Mouse (Mus musculus): ENCODE measurements around the gene Slc45a2. TPM values are rescaled to one million over a fixed set of nuclear protein-coding genes. Genes with fewer than 3 reads are reported as not detected.

Slc45a2 gene
- 0.06 and 0.37 TPM in 2 replicates for polyA plus RNA-seq (2012; rRNA removed)

DNA sequence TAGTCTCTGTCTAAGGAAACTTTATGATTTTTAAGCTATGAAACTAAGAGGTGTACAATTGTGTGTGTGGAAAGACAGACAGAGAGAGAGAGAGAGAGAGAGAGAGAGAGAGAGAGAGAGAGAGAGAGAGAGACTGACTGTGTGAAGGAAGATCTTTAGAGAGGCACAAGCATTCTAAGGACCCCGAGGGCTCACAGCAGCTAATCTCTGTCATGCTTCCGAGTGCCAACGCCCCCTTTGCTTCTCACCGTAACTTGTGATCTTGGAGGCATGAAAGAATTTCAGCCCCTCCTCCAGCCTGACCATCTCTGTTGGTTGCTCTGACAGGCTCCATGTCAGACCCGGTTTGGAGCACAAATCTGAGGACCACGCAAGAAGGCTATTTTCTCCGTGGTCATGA lies at the start of gene Slc45a2:
Gene Slc45a2, plus strand, starts transcription at position 301 of the 400 bp plus-strand sequence.
- no peak for DNase-seq (ENCODE audit: low read depth in 1 of 2, low spot score in 2 of 2)
- H3K36me3 ChIP-seq (ENCODE audit: control insufficient read depth, insufficient read depth, low read length), result no peaks in the 10 kb centered on the region; the same call in 1 of the 2 replicates
- TF ChIP-seq CTCF (IDR thresholded peaks at IDR 0.05; ENCODE audit: extremely low read depth, insufficient read depth, insufficient read length, insufficient replicate concordance), result no peak
- TF ChIP-seq POLR2A (IDR thresholded peaks at IDR 0.05; ENCODE audit: low read depth, low read length), result no peak
- 84% methylated on average over 7 of the region's 7 CpGs for WGBS
- no peak within 1 kb of the TSS for H3K4me3 ChIP-seq (ENCODE audit: extremely low read depth, insufficient read depth, insufficient read length)
- H3K27me3 ChIP-seq (ENCODE audit: control insufficient read depth, insufficient read depth, low read length), result no peaks in the 10 kb centered on the region
- no peak within 1 kb of the TSS for H3K27ac ChIP-seq (ENCODE audit: insufficient read depth, low read length)
- H3K4me1 ChIP-seq (ENCODE audit: control insufficient read depth, insufficient read depth, insufficient read length), result no peaks in the 10 kb centered on the region

DNA sequence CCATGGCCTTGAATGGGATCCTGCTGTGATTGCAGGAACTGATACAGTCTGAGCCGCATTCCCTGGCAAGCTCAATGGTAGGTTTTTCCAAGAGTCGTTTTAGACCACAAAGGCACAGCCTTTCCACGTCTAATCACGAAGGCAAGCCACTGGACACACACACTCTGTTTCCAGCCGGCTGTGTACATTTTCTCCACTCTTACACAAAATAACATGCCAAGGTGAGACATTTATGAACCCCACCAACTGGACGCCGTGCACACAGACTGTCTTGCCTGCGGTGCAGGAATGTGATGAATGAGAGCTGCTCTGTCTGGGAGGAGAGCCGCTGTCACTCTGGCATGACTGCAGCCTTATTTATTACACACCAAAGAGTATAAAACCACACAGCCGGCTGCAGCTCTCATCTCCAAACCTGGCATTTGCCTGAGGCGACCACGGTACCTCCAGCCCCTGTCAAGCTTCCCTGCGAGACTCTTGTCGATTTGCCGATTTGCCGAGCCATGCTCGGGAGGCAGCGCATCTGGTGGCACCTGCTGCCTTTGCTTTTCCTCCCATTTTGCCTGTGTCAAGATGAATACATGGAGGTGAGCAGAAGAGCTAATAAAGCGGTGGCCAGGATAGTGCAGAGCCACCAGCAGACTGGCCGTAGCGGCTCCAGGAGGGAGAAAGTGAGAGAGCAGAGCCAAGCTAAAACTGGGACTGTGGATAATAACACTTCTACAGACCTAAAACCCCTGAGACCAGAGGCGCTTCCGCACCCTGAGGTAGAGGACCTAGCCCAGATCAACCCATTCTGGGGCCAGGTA lies 48.4 kb upstream of the Slc45a2 start, which contains the start of gene C1qtnf3:
Gene C1qtnf3, plus strand, starts transcription at position 382 of the 809 bp plus-strand sequence.
- no peaks in the 10 kb centered on the region for H3K4me1 ChIP-seq (ENCODE audit: control insufficient read depth, insufficient read depth, insufficient read length)
- DNase-seq (ENCODE audit: low read depth in 1 of 2, low spot score in 2 of 2), result no peak
- 75% methylated on average over 23 of the region's 23 CpGs for WGBS
- no peak within 1 kb of the TSS for H3K27ac ChIP-seq (ENCODE audit: insufficient read depth, low read length)
- no peaks in the 10 kb centered on the region for H3K36me3 ChIP-seq (ENCODE audit: control insufficient read depth, insufficient read depth, low read length)
- no peaks in the 10 kb centered on the region for H3K27me3 ChIP-seq (ENCODE audit: control insufficient read depth, insufficient read depth, low read length)
- TF ChIP-seq CTCF (IDR thresholded peaks at IDR 0.05; ENCODE audit: extremely low read depth, insufficient read depth, insufficient read length, insufficient replicate concordance) (no peak), POLR2A (IDR thresholded peaks at IDR 0.05; ENCODE audit: low read depth, low read length) (no peak)
- no peak within 1 kb of the TSS for H3K4me3 ChIP-seq (ENCODE audit: extremely low read depth, insufficient read depth, insufficient read length)

DNA sequence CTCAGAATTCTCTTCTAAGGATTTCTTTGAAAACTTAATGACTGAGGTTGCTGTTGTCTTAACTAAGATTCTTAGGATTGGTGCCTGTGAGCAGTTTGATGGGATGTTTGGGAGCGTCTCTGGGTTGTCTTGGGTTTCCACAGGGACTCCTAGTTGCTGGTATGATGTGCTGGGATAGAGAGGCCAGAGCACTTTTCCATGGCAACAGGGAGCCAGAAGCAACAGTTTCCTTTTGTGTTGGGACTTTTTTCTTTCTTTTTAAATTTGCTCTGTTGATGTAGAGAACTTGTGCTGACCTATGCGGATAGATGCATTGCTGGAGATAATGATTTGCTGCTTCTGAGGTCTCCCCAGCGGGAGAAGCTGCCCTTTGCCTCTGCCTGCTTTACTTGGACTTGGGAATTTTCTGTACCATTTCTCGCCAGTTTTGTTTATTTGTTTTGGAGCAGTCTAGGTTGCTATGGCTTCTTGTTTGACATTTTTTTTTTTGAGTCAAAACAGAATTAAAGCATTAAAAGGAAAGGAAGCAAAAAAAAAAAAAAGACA lies 47.7 kb upstream of the Slc45a2 start:
- Histone ChIP-seq H3K4me1 (ENCODE audit: control insufficient read depth, insufficient read depth, insufficient read length) (no peaks in the 10 kb centered on the region), H3K36me3 (ENCODE audit: control insufficient read depth, insufficient read depth, low read length) (no peaks in the 10 kb centered on the region), H3K27ac (ENCODE audit: insufficient read depth, low read length) (no peak overlapping the region), H3K27me3 (ENCODE audit: control insufficient read depth, insufficient read depth, low read length) (no peaks in the 10 kb centered on the region), H3K4me3 (ENCODE audit: extremely low read depth, insufficient read depth, insufficient read length) (no peak overlapping the region)
- no peak for DNase-seq (ENCODE audit: low read depth in 1 of 2, low spot score in 2 of 2)
- TF ChIP-seq POLR2A (IDR thresholded peaks at IDR 0.05; ENCODE audit: low read depth, low read length) (no peak), CTCF (IDR thresholded peaks at IDR 0.05; ENCODE audit: extremely low read depth, insufficient read depth, insufficient read length, insufficient replicate concordance) (no peak)
- WGBS, result 56% methylated on average over 4 of the region's 4 CpGs

DNA sequence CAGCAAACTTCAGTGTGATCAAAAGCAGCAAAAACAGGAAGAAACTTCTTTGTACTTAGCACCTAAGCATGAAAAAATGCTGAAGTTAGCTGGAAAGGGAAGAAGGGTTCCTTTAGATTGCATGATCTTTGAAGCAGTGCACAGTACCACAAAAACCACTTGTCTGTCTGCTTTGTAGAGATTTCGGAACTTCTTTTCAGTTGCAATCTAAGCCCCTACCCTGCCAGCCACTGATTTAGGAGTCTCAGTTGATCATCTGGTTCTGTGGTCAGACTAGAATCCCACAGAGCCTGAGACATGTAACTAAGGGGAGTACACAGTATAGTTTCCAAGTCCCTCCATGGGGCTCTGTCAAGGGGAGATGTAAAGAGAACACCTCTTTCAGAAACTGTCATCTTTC lies 47.1 kb upstream of the Slc45a2 start:
- TF ChIP-seq CTCF (IDR thresholded peaks at IDR 0.05; ENCODE audit: extremely low read depth, insufficient read depth, insufficient read length, insufficient replicate concordance) (no peak), POLR2A (IDR thresholded peaks at IDR 0.05; ENCODE audit: low read depth, low read length) (no peak)
- no peak overlapping the region for H3K27ac ChIP-seq (ENCODE audit: insufficient read depth, low read length)
- 9% methylated on average over 1 of the region's 1 CpGs for WGBS
- H3K4me3 ChIP-seq (ENCODE audit: extremely low read depth, insufficient read depth, insufficient read length), result no peak overlapping the region
- no peaks in the 10 kb centered on the region for H3K27me3 ChIP-seq (ENCODE audit: control insufficient read depth, insufficient read depth, low read length)
- no peaks in the 10 kb centered on the region for H3K36me3 ChIP-seq (ENCODE audit: control insufficient read depth, insufficient read depth, low read length)
- DNase-seq (ENCODE audit: low read depth in 1 of 2, low spot score in 2 of 2), result no peak
- no peaks in the 10 kb centered on the region for H3K4me1 ChIP-seq (ENCODE audit: control insufficient read depth, insufficient read depth, insufficient read length)

DNA sequence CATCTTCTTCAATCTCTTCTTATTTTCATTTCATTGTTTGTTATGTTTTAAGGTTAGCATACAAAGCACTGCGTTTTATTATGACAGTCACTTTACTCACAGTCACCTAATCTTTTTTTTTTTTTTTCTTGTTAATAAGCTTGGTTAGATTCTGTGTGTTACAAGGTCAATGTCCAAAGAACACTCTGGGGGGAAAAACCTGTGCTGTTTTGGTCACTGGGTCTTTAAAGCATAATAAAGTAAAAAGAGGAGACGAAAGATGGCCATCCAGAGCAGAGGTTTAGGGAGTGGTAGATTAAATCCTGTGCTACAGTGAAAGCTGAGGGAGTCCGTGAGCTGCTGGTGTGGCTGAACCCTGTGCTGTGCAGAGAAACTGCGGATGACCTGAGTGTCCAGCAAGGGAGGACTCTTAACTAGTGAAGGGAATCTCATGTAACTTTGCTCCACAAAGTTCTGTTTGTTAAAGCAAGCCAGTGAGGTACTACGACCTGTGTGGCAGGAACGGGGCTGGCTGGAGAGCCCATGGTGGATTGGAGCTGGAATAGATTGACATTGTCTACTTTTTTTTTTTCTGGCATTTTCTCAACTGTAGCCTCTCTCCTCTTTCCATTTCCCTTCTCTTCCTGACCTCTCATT lies 46.0 kb upstream of the Slc45a2 start:
- Histone ChIP-seq H3K36me3 (ENCODE audit: control insufficient read depth, insufficient read depth, low read length) (no peaks in the 10 kb centered on the region), H3K4me3 (ENCODE audit: extremely low read depth, insufficient read depth, insufficient read length) (no peak overlapping the region), H3K27ac (ENCODE audit: insufficient read depth, low read length) (no peak overlapping the region), H3K4me1 (ENCODE audit: control insufficient read depth, insufficient read depth, insufficient read length) (no peaks in the 10 kb centered on the region), H3K27me3 (ENCODE audit: control insufficient read depth, insufficient read depth, low read length) (no peaks in the 10 kb centered on the region)
- no peak for DNase-seq (ENCODE audit: low read depth in 1 of 2, low spot score in 2 of 2)
- 82% methylated on average over 6 of the region's 6 CpGs for WGBS
- no peak for TF ChIP-seq POLR2A (IDR thresholded peaks at IDR 0.05; ENCODE audit: low read depth, low read length)
- no peak for TF ChIP-seq CTCF (IDR thresholded peaks at IDR 0.05; ENCODE audit: extremely low read depth, insufficient read depth, insufficient read length, insufficient replicate concordance)

DNA sequence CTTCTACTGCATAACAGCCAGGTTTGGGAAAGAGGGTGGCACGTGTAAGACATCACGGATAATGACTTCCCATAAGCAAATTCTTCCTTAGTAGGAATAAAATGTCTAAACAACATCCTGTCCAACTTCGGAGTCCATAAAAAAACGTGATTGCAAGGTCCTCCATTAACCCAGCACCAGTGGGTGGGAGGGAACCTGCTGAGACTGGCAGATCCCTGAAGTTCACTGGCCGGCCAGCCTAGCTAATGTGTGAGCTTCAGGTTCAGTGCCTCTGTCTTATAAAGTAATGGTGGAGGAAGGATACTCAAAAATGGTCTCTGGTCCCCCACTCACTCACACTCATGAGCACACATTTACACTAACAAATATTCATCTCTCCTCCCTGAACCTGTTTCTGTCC lies 45.4 kb upstream of the Slc45a2 start:
- no peak overlapping the region for H3K4me3 ChIP-seq (ENCODE audit: extremely low read depth, insufficient read depth, insufficient read length)
- no peak overlapping the region for H3K27ac ChIP-seq (ENCODE audit: insufficient read depth, low read length)
- no peaks in the 10 kb centered on the region for H3K36me3 ChIP-seq (ENCODE audit: control insufficient read depth, insufficient read depth, low read length)
- no peaks in the 10 kb centered on the region for H3K27me3 ChIP-seq (ENCODE audit: control insufficient read depth, insufficient read depth, low read length)
- H3K4me1 ChIP-seq (ENCODE audit: control insufficient read depth, insufficient read depth, insufficient read length), result no peaks in the 10 kb centered on the region
- 48% methylated on average over 5 of the region's 5 CpGs for WGBS
- no peak for DNase-seq (ENCODE audit: low read depth in 1 of 2, low spot score in 2 of 2)
- TF ChIP-seq CTCF (IDR thresholded peaks at IDR 0.05; ENCODE audit: extremely low read depth, insufficient read depth, insufficient read length, insufficient replicate concordance) (no peak), POLR2A (IDR thresholded peaks at IDR 0.05; ENCODE audit: low read depth, low read length) (no peak)
